Mouse (Mus musculus) brain, embryonic 14.5 days (tissue): ENCODE measurements at regions not wholly inside any gene's neighbourhood (a gene's known extent, or its start where the extent isn't known, plus 50 kb on each side); places are given as distances from the start of the nearest gene placed in this dataset.
A peak's percentile ranks its signal among the peaks of the same experiment; 100 is the strongest.

ENCODE experiments used
- DNase-seq: peaks from one replicate; pipeline ENCODE4 v3.0.0-alpha.2; 2011; ENCODE audit warnings: low read depth
- CTCF ChIP-seq: fragments of 200-500 bp; IDR thresholded peaks from 2 replicates; pipeline ENCODE4 v1.5.1; 2012; ENCODE audit warnings: inconsistent platforms, mild to moderate bottlenecking, moderate library complexity, borderline replicate concordance; ENCODE audit not compliant: insufficient read depth, insufficient read length; ENCODE audit errors: extremely low read depth
- POLR2A ChIP-seq: fragments of 200-500 bp; IDR thresholded peaks from 2 replicates; pipeline ENCODE4 v1.6.1; 2012; ENCODE audit warnings: mild to moderate bottlenecking, inconsistent platforms, borderline replicate concordance; ENCODE audit not compliant: poor library complexity, insufficient read depth, insufficient read length, severe bottlenecking; ENCODE audit errors: extremely low read depth

DNA sequence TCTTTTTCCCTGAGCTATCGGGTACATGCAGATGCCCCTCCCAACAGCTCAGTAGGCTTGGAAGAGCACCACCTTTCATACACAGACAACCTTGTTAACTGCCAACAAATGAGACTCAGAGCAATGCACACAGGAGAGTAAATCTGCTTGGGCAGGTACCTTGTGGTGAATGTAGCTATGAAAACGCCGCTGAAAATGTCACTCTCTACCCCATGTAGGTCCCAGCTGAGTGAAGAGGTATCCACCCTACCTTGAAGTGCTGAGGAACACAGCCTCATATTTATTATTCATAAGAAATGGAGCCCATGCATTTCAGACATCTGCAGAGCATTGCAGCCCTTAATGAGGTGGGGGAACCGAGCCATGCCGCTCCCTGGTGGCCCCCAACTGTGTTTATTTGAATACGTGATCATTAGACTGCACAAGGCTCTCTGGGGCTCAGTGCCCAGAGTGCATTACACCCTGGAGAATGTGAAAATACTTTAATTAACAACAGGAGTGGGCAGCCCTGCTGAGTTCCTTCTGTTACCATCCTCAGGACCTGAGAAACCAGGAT lies 53.8 kb upstream of the F13a1 start:
- no peak for TF ChIP-seq POLR2A
- DNase-seq, result peak; percentile 95

DNA sequence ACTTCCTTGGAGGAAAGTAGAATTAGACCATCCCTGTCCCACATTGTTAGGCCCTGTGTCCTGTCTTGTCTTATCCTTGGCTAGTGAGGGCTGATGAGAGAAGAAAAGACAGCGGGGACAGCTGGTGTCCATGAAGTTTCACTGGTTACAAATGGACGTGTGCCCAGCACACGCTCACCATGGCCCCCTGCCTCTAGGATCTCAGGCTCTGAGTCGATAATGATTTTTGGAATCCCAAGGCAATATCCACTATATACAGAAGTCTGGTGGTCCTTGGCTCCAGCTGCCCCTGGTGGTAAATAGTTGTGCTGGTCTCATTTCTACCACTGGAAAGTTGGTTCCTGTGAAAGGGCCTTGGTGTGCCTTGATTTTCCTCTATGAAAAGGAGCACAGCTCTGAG lies 51.7 kb upstream of the F13a1 start:
- no peak for DNase-seq
- TF ChIP-seq CTCF (no peak), POLR2A (no peak)
